Mouse (Mus musculus) heart, adult 2 months (tissue): ENCODE measurements at regions not wholly inside any gene's neighbourhood (a gene's known extent, or its start where the extent isn't known, plus 50 kb on each side); places are given as distances from the start of the nearest gene placed in this dataset.

Source experiments
- CTCF ChIP-seq: fragments of 200-600 bp; IDR thresholded peaks from 2 replicates; pipeline ENCODE4 v1.8.1; 2022; ENCODE audit warnings: antibody characterized with exemption, mild to moderate bottlenecking, moderate library complexity
- EP300 ChIP-seq: fragments of 200-500 bp; IDR thresholded peaks from 2 replicates; pipeline ENCODE4 v1.6.1; 2011; ENCODE audit warnings: low read depth, low read length, control low read depth; ENCODE audit not compliant: insufficient read depth
- POLR2A ChIP-seq: fragments of 200-500 bp; IDR thresholded peaks from 2 replicates; pipeline ENCODE4 v1.6.1; 2011; ENCODE audit warnings: mild to moderate bottlenecking, low read depth, low read length, control low read depth; ENCODE audit not compliant: insufficient read depth

DNA sequence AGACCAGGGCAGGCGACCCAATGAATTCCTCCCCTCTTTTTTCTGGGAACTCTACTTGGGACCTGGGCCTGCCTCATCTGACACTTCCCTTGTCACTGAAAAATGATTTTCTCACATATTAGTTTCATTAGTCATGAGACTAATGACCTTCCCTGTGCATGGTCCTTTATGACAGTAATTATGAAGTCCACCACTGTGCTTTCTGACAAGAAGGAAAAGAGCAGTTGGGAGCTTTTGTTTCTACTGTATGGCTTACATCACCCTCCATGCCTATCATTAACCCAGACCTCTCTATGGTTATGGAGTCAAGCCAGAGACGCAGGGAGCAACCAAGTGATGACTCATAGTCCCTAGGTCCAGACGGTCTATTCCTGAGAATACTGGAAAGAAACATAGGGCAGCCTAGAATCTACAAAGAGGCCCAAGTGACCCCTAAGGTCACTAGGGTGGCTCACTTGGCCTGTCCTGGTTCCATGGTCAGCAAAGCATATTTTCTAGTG, 109.8 kb upstream of the Plxna4 start:
- TF ChIP-seq CTCF (no peak), EP300 (no peak), POLR2A (no peak)
